Mouse (Mus musculus): ENCODE measurements at regions not wholly inside any gene's neighbourhood (a gene's known extent, or its start where the extent isn't known, plus 50 kb on each side); places are given as distances from the start of the nearest gene placed in this dataset.

DNA sequence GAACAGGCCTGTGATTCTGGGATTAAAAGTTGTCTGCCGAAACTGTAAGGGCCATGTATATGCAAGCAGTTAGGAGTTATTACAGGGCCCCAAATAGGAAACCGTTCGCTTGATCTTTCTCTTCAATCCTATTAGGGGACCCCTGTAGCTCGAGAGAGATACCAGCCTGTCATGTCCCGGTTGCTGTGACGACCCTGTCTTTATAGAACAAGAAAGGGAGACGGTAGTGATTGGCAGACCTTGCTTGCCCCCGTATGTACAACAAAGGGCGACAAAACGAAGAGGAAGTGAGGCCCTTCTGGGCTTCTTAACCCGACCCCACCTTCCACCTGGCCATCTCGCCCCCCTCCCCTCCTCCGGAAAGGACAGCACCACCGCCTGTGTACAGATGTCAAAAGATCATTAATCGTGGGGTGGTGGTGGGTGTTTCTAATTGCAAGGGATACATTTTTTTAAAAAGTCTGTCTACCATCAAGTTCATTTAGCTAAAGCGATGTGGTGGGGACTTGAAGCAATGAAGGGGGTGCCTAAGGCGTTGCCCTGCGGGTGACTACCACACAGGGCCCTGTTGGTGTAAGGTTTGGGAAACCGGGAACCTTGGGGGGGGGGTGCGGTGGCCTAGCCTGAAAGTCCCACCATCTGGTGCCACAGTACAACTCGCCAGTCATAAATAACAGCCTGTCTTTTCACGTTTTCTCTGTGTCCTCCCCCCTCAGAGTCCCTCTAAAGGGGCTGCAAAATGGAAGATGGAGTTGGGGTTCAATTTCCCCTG lies 155.1 kb downstream of the Insig2 start:
- TF ChIP-seq CTCF (IDR thresholded peaks at IDR 0.05; ENCODE audit: borderline replicate concordance, extremely low read depth, insufficient read depth, insufficient read length) (no peak), POLR2A (IDR thresholded peaks at IDR 0.05; ENCODE audit: borderline replicate concordance, extremely low read depth, insufficient read depth, insufficient read length, poor library complexity, severe bottlenecking) (no peak)
